9 mouse cellular contexts compared by ENCODE assay signal in genomic region chr2:145699414-145700071, GRCm38 (mm10). TPM values are rescaled to one million over a fixed set of nuclear protein-coding genes. Genes with fewer than 3 reads are reported as not detected.
A peak's percentile ranks its signal among the peaks of the same experiment; 100 is the strongest.
DNase-seq lines count a peak whose midpoint lies in the region; ATAC-seq lines count a peak whose summit lies in the region.
"Had no signal": no experiment of that assay in that cellular context is flagged by ENCODE, and none has a peak within 500 bp of the region (broad histone marks: within the 10 kb centered on the region; RNA-seq: fewer than 3 reads in every experiment).

No protein-coding gene starts in this region.

- no peak overlapping the region for H3K27ac ChIP-seq in heart, embryonic 16.5 days (ENCODE audit: low read length)
- H3K27ac ChIP-seq in kidney, embryonic 16.5 days (ENCODE audit: low read length): no peak overlapping the region
- no peak overlapping the region for H3K27ac ChIP-seq in liver, embryonic 11.5 days (ENCODE audit: low read depth, low read length)

- H3K4me1 ChIP-seq in heart, embryonic 16.5 days (ENCODE audit: control insufficient read depth, insufficient read depth, low read length): no peaks in the 10 kb centered on the region
- H3K4me1 ChIP-seq in kidney, embryonic 16.5 days (ENCODE audit: insufficient read depth, low read length): peaks cover 14% of the 10 kb centered on the region; the same call in 1 of the 2 replicates
- H3K4me1 ChIP-seq in liver, embryonic 11.5 days (replicated peaks; ENCODE audit: control insufficient read depth, insufficient read depth, low read length): no peaks in the 10 kb centered on the region

- no peaks in the 10 kb centered on the region for H3K27me3 ChIP-seq in heart, embryonic 16.5 days (ENCODE audit: control insufficient read depth, insufficient read depth, low read length)
- H3K27me3 ChIP-seq in kidney, embryonic 16.5 days (ENCODE audit: insufficient read depth, low read length): no peaks in the 10 kb centered on the region
- no peaks in the 10 kb centered on the region for H3K27me3 ChIP-seq in liver, embryonic 11.5 days (replicated peaks; ENCODE audit: control insufficient read depth, insufficient read depth, low read length)

- H3K4me3 ChIP-seq in heart, embryonic 16.5 days (ENCODE audit: low read length): no peak overlapping the region
- H3K4me3 ChIP-seq in kidney, embryonic 16.5 days (ENCODE audit: low read length): no peak overlapping the region
- no peak overlapping the region for H3K4me3 ChIP-seq in liver, embryonic 11.5 days (ENCODE audit: low read depth, low read length)
- H3K4me3 ChIP-seq: erythroblast, embryonic 14.5 days had no signal

- peak; percentile 58 for DNase-seq in CD4-positive, CD25-positive, alpha-beta regulatory T cell, adult 2 months (ENCODE audit: low read depth, low spot score)
- DNase-seq in adrenal gland, adult 8-10 months: peak; percentile 44
- DNase-seq in embryo, embryonic 9.5 days (ENCODE audit: extremely low spot score): peak; percentile 77
- no peak for DNase-seq in liver, embryonic 11.5 days (ENCODE audit: low spot score)
- peak; percentile 55 for DNase-seq in neural tube, embryonic 10.5 days (ENCODE audit: extremely low spot score, low spot score)
- no peak for DNase-seq in B cell, adult 2 months

- ATAC-seq in heart, embryonic 16.5 days (replicated peaks; ENCODE audit: extremely low read depth, insufficient read depth, low FRiP score): peak; percentile 63; the same call in 1 of the 2 replicates
- ATAC-seq in kidney, embryonic 16.5 days (ENCODE audit: low FRiP score, low TSS enrichment): peak; percentile 81
- ATAC-seq in liver, embryonic 11.5 days (replicated peaks; ENCODE audit: low FRiP score): peak; percentile 29; the same call in 1 of the 2 replicates

- H3K9ac ChIP-seq in heart, embryonic 16.5 days (ENCODE audit: low read length): no peak overlapping the region
- H3K9ac ChIP-seq in kidney, embryonic 16.5 days (replicated peaks; ENCODE audit: low read length): no peak overlapping the region
- no peak overlapping the region for H3K9ac ChIP-seq in liver, embryonic 11.5 days (ENCODE audit: low read depth, low read length)

- no peaks in the 10 kb centered on the region for H3K36me3 ChIP-seq in heart, embryonic 16.5 days (ENCODE audit: control insufficient read depth, insufficient read depth)
- H3K36me3 ChIP-seq in kidney, embryonic 16.5 days (ENCODE audit: insufficient read depth, low read length): no peaks in the 10 kb centered on the region
- H3K36me3 ChIP-seq in liver, embryonic 11.5 days (ENCODE audit: control insufficient read depth, insufficient read depth, low read length): no peaks in the 10 kb centered on the region

- WGBS in heart, embryonic 16.5 days: 32% methylated on average over 6 of the region's 6 CpGs
- 38% methylated on average over 6 of the region's 6 CpGs for WGBS in kidney, embryonic 16.5 days
- WGBS in liver, embryonic 11.5 days: 29% methylated on average over 6 of the region's 6 CpGs

- H3K9me3 ChIP-seq in heart, embryonic 16.5 days (replicated peaks; ENCODE audit: control insufficient read depth, low read length): no peaks in the 10 kb centered on the region
- no peaks in the 10 kb centered on the region for H3K9me3 ChIP-seq in kidney, embryonic 16.5 days (ENCODE audit: low read length)
- H3K9me3 ChIP-seq in liver, embryonic 11.5 days (ENCODE audit: control insufficient read depth, low read length): no peaks in the 10 kb centered on the region

- H3K4me2 ChIP-seq in heart, embryonic 16.5 days (ENCODE audit: low read depth, low read length): no peak overlapping the region
- no peak overlapping the region for H3K4me2 ChIP-seq in kidney, embryonic 16.5 days (replicated peaks; ENCODE audit: low read depth, low read length)
- no peak overlapping the region for H3K4me2 ChIP-seq in liver, embryonic 11.5 days

RNA-seq across cellular contexts. Expression of gene Rin2, which starts 24.5 kb away (rescaled TPM):
- total RNA-seq in adrenal gland, adult 8-10 months (2022): 10 to 100 TPM; 24.0 to 37.4 (median 31.6) TPM
- 18.7 and 21.4 TPM in 2 replicates for polyA plus RNA-seq in heart, embryonic 16.5 days (2015; fragmentation: Nextera tagmentation; extraction: Ambion mirVana)
- 32.5 and 37.7 TPM in 2 replicates for polyA plus RNA-seq in kidney, embryonic 16.5 days (2015; fragmentation: Nextera tagmentation; extraction: Ambion mirVana)
- polyA plus RNA-seq in liver, embryonic 11.5 days (2014; fragmentation: Nextera tagmentation; extraction: Ambion mirVana): 7.6 and 7.7 TPM in 2 replicates

Comparison
In these comparisons a context has a peak if more than half of its experiments do, and no peak if none do; other contexts are left out.
1. DNase-seq: peak in CD4-positive, CD25-positive, alpha-beta regulatory T cell, adult 2 months (single experiment), adrenal gland, adult 8-10 months (single experiment), embryo, embryonic 9.5 days (single experiment) and neural tube, embryonic 10.5 days (single experiment); none in liver, embryonic 11.5 days (single experiment) and B cell, adult 2 months (0 of 2).
2. ATAC-seq: peak in every context shown above with its lines; median percentile 81 in kidney, embryonic 16.5 days; 63 in heart, embryonic 16.5 days; 29 in liver, embryonic 11.5 days.